Mouse (Mus musculus): ENCODE measurements at regions not wholly inside any gene's neighbourhood (a gene's known extent, or its start where the extent isn't known, plus 50 kb on each side); places are given as distances from the start of the nearest gene placed in this dataset.

DNA sequence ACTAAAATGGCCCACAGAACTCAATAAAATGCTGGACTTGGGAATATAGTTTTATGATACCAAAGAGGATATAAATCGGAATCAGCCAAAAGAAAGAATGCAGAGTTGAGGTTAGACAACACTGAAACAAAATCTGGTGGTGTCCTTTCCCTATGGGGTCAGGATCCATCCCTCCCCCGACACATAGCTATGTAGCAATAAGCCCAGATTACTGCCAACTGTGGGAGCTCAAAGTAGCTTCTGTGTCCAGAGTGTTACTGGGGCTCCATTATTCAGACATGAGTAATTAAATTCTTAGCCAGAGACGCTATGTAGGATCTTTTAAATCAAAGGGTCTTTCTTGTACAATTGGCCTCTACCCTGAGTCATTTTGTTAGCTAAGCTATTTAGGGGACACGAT is 109.4 kb upstream of the Igfbp7 start:
- no peak for DNase-seq (ENCODE audit: low spot score in 2 of 2)
- intact Hi-C loops (cut with DNase I) = no loop called here

- intact Hi-C loops (cut with DNase I) = no loop called here
- no peak for DNase-seq (ENCODE audit: low spot score in 2 of 2)
Observed at GRCm38 (mm10) chr5:77515448-77515847, 107.6 kb upstream of the Igfbp7 start.

GRCm38 (mm10) chr5:77502684-77503083 is 94.8 kb upstream of the Igfbp7 start:
- intact Hi-C loops (cut with DNase I) = no loop called here
- peak in 1 of 2 experiments; percentile 51 for DNase-seq (ENCODE audit: low spot score in 2 of 2)

DNA sequence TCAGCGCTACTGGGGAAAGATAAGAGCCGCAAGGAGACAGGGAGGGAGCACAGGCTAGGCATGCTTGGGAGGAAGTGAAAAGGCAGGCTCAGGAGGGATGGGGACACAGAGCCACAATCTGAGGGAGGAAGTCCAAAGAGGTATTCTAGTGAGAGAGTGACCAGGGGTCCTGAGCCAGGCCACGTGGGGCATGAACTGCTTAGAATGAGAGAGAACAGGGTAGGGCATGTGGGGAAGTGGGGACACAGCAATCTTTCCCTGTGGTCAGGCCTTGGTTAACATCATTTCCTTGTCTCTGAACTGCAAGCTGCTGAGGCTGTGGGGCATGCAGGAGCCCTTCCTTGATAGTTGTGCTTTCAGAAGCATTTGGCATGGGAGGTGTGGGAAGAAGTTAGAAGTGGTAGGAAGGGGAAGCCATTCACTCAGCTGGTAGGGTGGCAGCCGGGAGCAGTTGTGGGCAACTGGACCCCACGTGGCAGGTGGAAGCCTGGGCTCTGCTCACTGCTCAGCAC is 92.2 kb upstream of the Igfbp7 start:
- no peak for DNase-seq (ENCODE audit: low spot score in 2 of 2)
- intact Hi-C loops (cut with DNase I) = no loop called here

DNA sequence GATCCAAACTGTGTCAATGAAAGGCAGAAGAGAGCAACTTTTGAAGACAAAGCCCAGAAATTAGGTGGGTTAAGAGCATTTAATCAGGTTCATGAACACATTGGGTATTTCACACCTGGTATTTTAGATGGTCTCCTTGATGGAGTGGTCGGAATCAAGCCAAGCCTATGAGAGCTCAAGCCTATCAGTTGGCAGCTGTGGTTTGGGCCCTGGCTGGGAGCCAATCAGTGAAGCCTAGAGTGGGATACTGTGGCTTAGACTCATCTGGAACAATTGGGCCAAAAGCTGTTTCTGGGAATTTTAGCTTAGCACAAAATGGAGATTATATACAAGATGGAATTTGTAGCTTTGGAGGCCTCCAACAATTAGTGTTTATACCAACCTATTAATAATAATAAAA is 86.8 kb upstream of the Igfbp7 start:
- intact Hi-C loops (cut with DNase I) = no loop called here
- DNase-seq (ENCODE audit: low spot score in 2 of 2) = no peak

- intact Hi-C loops (cut with DNase I) = no loop called here
Observed at GRCm38 (mm10) chr5:77488969-77489368, 81.1 kb upstream of the Igfbp7 start.

DNA sequence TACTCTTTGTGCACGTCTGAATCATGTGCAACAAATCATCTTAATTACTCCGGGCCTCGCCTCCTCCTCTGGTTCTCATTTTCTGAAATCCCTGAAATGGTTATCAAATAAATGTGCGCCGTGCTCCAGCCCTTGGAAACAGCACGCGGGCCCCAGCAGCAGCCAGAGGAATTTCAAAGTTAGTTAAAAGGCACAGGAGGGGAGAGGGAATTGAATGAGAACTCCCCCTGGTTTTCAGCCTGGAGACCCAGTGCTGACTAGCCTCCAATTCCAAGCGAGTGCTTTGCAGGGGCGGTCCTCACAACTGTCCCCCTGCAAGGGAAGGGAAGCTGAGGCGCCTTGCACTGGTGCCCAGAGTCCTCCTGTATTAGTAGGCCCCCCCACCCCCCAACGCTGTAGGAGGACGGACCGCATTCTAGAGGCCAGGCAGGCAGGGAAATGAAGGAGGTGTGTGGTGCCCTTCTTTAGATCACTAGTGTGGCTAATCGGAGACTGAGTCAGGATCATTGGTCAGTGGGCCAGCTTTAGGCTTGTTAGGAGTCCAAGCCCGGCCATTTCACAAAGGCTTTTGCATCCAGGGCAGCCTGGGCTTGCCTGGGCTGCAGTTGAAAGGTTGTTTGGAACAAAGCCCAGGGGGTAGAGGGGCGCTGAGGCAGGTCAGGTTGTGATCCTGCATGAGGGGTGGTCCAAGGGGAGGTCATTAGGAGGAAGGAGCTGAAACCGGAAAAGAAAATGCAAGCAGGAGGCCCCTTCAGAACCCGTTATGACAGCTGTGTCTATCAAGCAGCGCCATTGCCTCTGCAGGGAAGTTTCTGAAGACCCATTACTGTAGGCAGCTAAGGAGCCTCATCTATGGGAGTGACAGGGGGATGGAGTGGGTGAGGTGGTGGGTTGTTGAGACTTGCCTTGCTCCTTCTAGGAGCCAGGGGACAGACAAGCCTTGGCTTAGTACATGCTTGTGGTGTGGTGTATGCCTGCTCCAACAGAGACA is 80.3 kb upstream of the Igfbp7 start:
- peak; percentile 24 to 27 for DNase-seq (ENCODE audit: low spot score in 2 of 2)
- intact Hi-C loops (cut with DNase I) = no loop called here

More at GRCm38 (mm10) chr5:77488969-77489368, 81.1 kb upstream of the Igfbp7 start:
- DNase-seq (ENCODE audit: low spot score in 2 of 2) = no peak

GRCm38 (mm10) chr5:77483053-77483717 is 75.3 kb upstream of the Igfbp7 start:
- intact Hi-C loops (cut with DNase I) = no loop called here
- no peak for DNase-seq (ENCODE audit: low spot score in 2 of 2)

DNA sequence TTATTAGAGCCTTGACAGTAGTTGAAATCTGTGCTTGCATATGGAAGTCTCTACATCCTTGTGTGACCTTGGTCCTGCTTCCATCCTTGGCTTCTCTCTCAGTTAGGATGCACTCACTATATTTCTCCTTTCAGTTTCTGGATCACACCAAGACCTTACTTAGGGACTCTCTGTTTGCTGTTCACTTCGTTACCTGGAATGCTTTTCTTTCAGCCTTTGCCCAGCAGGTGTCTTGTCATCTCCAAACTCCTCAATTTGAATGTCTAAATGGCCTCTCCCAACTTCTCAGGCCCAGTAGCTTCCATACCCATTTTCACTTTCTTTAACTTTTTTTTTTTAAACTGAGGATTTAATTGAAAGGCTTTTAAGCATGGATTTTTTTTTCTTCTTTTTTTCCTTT is 74.0 kb upstream of the Igfbp7 start:
- DNase-seq (ENCODE audit: low spot score in 2 of 2) = no peak
- intact Hi-C loops (cut with DNase I) = no loop called here

DNA sequence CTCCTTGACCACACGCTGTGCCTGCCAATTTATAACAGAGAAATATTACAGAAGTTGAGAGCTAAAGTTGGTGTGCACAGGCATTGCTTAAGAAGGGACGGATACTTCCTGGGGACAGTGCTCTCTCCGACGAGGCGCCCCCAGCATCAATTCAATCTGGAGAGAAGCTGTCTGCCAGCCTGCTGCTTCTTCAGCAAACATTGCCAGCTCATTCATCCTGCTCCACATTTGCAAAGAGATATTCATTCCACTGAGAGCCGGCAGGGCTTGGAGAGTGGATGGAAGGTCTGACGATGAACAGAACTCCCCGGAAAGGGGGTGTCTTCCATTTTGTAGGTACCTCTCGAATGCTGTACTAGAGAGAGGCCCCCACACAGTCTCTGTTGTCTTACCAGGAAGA is 70.0 kb upstream of the Igfbp7 start:
- peak; percentile 24 to 64 for DNase-seq (ENCODE audit: low spot score in 2 of 2)
- intact Hi-C loops (cut with DNase I) = no loop called here

DNA sequence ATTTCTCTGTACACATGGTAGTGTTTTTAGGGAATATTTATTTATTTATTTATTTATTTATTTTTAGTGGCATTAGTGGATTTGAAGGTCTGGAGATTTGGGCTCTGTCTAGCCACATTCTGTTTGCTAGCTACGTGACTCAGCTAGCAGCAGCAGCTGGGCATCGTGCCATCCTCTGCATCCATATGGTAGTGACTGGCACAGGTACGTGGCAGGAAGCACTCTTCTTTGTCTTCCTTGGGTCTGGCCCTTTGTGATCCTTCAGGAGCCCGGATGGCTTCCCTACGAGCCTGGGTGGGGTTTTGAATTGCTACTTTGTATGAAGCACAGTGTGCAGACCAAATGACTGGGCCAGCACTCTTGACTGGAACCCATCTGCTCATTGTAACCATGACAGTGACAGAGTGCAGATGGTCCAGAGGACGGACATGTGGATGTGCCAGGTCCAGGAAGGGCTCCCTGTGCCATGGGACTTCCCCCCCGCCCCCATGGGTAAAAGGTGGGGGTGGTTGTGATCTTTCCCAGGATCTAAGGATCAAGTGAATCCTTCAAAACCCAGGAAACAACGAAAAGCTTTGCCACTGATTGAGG is 66.2 kb upstream of the Igfbp7 start:
- peak in 1 of 2 experiments; percentile 57 for DNase-seq (ENCODE audit: low spot score in 2 of 2)
- intact Hi-C loops (cut with DNase I) = no loop called here

DNA sequence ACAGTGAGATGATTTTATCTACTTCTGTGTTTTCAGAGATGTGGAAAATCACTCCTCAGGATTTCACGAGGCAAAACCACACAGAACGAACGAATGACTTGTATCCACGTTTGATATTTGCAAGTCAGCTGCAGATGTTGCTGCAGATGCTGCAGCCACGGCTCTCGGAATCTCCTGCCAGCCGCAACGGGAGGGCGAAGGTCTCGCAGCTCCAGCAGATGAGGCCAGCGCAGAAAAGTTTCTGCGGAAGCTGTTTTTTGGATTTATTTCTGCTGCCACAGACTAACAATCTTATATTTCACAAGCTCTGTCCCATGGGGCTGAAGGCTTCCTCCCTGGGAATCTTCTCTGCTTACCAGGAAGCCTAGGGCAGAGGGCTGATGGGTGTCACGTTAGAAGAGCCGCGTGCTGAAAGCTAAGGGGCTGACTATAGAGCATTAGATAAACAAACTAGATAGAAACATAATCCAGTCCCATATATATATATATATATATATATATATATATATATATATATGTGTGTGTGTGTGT is 61.5 kb upstream of the Igfbp7 start:
- DNase-seq (ENCODE audit: low spot score in 2 of 2) = no peak

GRCm38 (mm10) chr5:77468467-77468866 is 60.6 kb upstream of the Igfbp7 start:
- no peak for DNase-seq (ENCODE audit: low spot score in 2 of 2)
- intact Hi-C loops (cut with DNase I) = no loop called here

More for the DNA sequence above, 61.5 kb upstream of the Igfbp7 start:
- intact Hi-C loops (cut with DNase I) = no loop called here

DNA sequence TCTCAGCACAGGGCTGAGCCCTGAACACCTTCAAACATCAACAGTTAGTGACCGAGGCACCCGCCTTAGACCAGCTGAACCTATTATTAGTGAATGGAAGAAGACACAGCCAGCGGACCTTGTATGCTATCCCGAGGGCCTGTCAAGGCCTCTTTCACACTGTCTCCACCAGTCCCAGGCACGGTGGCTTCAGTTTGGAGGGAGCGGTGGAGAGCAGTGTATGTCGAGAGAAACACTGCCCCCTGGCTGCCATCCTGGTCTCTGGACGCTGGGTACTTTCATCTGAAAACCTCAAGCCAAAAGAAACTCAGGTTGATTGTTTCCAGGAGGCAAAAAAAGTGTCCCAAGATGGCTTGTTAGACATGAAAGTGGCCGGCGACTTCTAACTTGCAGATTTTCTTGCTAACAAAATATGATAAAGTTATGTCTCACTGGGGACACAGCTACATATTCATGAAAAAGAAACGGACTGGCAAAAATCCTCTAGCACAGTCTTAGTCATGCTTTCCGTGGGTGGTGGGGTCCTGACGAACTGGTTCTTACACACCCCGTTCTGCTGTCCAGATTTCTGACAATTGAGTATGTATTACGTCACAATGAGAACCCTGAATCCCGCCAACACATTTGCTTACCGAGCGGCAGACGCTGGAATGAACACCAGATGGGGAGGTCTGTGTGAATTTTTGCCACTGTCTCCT is 57.2 kb upstream of the Igfbp7 start:
- intact Hi-C loops (cut with DNase I) = no loop called here
- peak; percentile 45 to 72 for DNase-seq (ENCODE audit: low spot score in 2 of 2)

DNA sequence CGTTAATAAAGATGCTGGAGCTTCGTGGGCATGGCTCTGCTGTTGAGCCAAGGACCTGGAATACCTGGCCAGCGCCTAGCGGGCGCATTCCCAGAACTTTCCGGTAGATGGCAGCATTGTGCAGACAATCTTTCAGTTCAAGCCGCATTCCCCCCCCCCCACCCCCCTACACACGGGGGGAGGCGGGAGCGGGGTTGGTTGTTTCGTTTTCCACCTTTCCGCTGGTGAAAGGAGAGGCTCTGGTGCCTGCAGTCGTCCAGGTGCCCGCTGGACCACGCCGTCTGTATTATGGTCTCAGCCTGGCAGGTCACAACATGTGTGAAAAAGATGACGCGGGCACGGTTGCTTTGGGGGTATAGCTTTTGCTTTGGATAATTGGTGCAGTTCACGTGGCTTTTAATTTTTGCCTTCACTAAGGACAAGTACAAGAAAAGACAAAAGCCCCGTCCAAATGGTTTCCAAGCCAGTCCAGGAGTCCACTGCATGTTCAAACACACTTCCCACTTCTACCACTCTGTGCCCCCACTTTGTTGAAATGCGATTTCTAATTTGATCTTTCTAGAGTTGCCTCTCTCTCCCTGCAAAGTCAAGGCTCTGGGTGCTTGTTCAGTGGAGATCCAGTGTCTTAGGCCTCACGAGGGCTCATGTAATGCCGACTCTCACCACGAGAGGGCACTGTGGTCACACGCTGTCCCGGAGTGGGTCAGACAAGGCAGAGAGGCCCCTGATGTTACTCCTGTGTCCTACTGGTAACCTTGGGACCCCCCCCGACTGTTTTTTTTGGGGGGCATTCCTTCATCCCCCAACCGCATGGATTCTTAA is 52.3 kb upstream of the Igfbp7 start:
- intact Hi-C loops (cut with DNase I) = loop anchor here (2.0 kb wide), 2 partner anchors 105 to 347 kb away; no protein-coding TSS in a partner anchor
- peak; percentile 92 to 96 for DNase-seq (ENCODE audit: low spot score in 2 of 2)

Data from left cerebral cortex, postnatal 25 days (tissue).